Mouse (Mus musculus) heart, embryonic 12.5 days (tissue): Measurements from ENCODE around the gene Cd24a. TPM values are rescaled to one million over a fixed set of nuclear protein-coding genes. Genes with fewer than 3 reads are reported as not detected.

Experiments used
- ATAC-seq: fragments of 200-750 bp; cut with Nextera tagmentation; 2 replicates; pipeline ENCODE4 v1.8.0; 2017; ENCODE audit warnings: moderate TSS enrichment, moderate library complexity; ENCODE audit not compliant: insufficient number of reproducible peaks, low FRiP score
- H3K27ac ChIP-seq: fragments of 300-500 bp; sonication (generic); 2 replicates; pipeline ENCODE4 v1.5.1; 2016; ENCODE audit warnings: mild to moderate bottlenecking, moderate library complexity; ENCODE audit not compliant: poor library complexity, severe bottlenecking
- H3K27me3 ChIP-seq: fragments of 300-500 bp; sonication (generic); replicated peaks from 2 replicates; pipeline ENCODE4 v1.6.1; 2016; ENCODE audit warnings: mild to moderate bottlenecking, moderate library complexity
- H3K36me3 ChIP-seq: fragments of 300-500 bp; sonication (generic); 2 replicates; pipeline ENCODE4 v1.6.1; 2016; ENCODE audit warnings: mild to moderate bottlenecking, moderate library complexity
- H3K4me1 ChIP-seq: fragments of 300-500 bp; sonication (generic); replicated peaks from 2 replicates; pipeline ENCODE4 v1.6.1; 2016; ENCODE audit warnings: mild to moderate bottlenecking
- H3K4me2 ChIP-seq: fragments of 300-500 bp; sonication (generic); 2 replicates; pipeline ENCODE4 v1.6.1; 2016; ENCODE audit warnings: mild to moderate bottlenecking, moderate library complexity
- H3K4me3 ChIP-seq: fragments of 300-500 bp; sonication (generic); 2 replicates; pipeline ENCODE4 v1.5.1; 2016; ENCODE audit warnings: mild to moderate bottlenecking
- H3K9ac ChIP-seq: fragments of 300-500 bp; sonication (generic); 2 replicates; pipeline ENCODE4 v1.6.1; 2016; ENCODE audit warnings: mild to moderate bottlenecking, moderate library complexity
- H3K9me3 ChIP-seq: fragments of 300-500 bp; sonication (generic); replicated peaks from 2 replicates; pipeline ENCODE4 v1.6.1; 2016; ENCODE audit warnings: mild to moderate bottlenecking, moderate library complexity
- WGBS: fragments of 180-500 bp; shearing (Covaris S2); methylation state at CpG from one replicate; pipeline ENCODE4 v1.1.7; 2016; 5-methylcytosine and 5-hydroxymethylcytosine counted together
- polyA plus RNA-seq: library from polyadenylated mRNA; unstranded; fragments of >200 nt; fragmentation: Nextera tagmentation; extraction: Ambion mirVana; gene quantifications from 2 replicates; pipeline ENCODE4 v1.2.1, GENCODE M21; 2016

Gene Cd24a
- polyA plus RNA-seq, 1 experiment from 2014 or later, result 89.2 TPM

GRCm38 (mm10) chr10:43559313-43559712 lies 18.8 kb upstream of the Cd24a start:
- no peaks in the 10 kb centered on the region for H3K9me3 ChIP-seq
- no peak overlapping the region for H3K9ac ChIP-seq
- no peak overlapping the region for H3K4me2 ChIP-seq
- no peak overlapping the region for H3K4me3 ChIP-seq
- ATAC-seq, result no peak
- no peaks in the 10 kb centered on the region for H3K4me1 ChIP-seq
- H3K36me3 ChIP-seq, result no peaks in the 10 kb centered on the region
- H3K27me3 ChIP-seq, result no peaks in the 10 kb centered on the region
- no peak overlapping the region for H3K27ac ChIP-seq
- WGBS, result 61% methylated on average over 11 of the region's 11 CpGs

GRCm38 (mm10) chr10:43560765-43561164 lies 17.3 kb upstream of the Cd24a start:
- no peak overlapping the region for H3K9ac ChIP-seq
- H3K4me1 ChIP-seq, result no peaks in the 10 kb centered on the region
- 27% methylated on average over 2 of the region's 2 CpGs for WGBS
- no peaks in the 10 kb centered on the region for H3K36me3 ChIP-seq
- H3K4me2 ChIP-seq, result no peak overlapping the region
- no peaks in the 10 kb centered on the region for H3K9me3 ChIP-seq
- no peak overlapping the region for H3K4me3 ChIP-seq
- no peak overlapping the region for H3K27ac ChIP-seq
- no peak for ATAC-seq
- H3K27me3 ChIP-seq, result no peaks in the 10 kb centered on the region

- Histone ChIP-seq H3K27me3 (no peaks in the 10 kb centered on the region), H3K36me3 (no peaks in the 10 kb centered on the region), H3K9me3 (no peaks in the 10 kb centered on the region), H3K4me1 (no peaks in the 10 kb centered on the region), H3K4me2 (no peak overlapping the region), H3K27ac (no peak overlapping the region), H3K9ac (no peak overlapping the region), H3K4me3 (no peak overlapping the region)
- no peak for ATAC-seq
- WGBS, result 83% methylated on average over 2 of the region's 2 CpGs
These were observed 16.8 kb upstream of the Cd24a start for GRCm38 (mm10) chr10:43561311-43561710.

GRCm38 (mm10) chr10:43574352-43574751 lies 3.7 kb upstream of the Cd24a start:
- Histone ChIP-seq H3K9ac (no peak overlapping the region), H3K4me1 (no peaks in the 10 kb centered on the region), H3K36me3 (no peaks in the 10 kb centered on the region), H3K27ac (no peak overlapping the region), H3K27me3 (no peaks in the 10 kb centered on the region), H3K9me3 (peaks cover 6% of the 10 kb centered on the region), H3K4me2 (no peak overlapping the region), H3K4me3 (no peak overlapping the region)
- no peak for ATAC-seq
- 62% methylated on average over 2 of the region's 2 CpGs for WGBS

GRCm38 (mm10) chr10:43574956-43575355 lies 3.1 kb upstream of the Cd24a start:
- no peak overlapping the region for H3K9ac ChIP-seq
- H3K27ac ChIP-seq, result no peak overlapping the region
- WGBS, result 3% methylated on average over 3 of the region's 3 CpGs
- H3K9me3 ChIP-seq, result peaks cover 6% of the 10 kb centered on the region
- no peaks in the 10 kb centered on the region for H3K27me3 ChIP-seq
- ATAC-seq, result no peak
- no peaks in the 10 kb centered on the region for H3K4me1 ChIP-seq
- H3K4me3 ChIP-seq, result no peak overlapping the region
- H3K36me3 ChIP-seq, result no peaks in the 10 kb centered on the region
- no peak overlapping the region for H3K4me2 ChIP-seq

- H3K4me3 ChIP-seq, result peak overlapping the region; percentile 38
- peaks cover under 1% of the 10 kb centered on the region; the same call in 1 of the 2 replicates for H3K36me3 ChIP-seq
- no peaks in the 10 kb centered on the region for H3K27me3 ChIP-seq
- H3K4me1 ChIP-seq, result no peaks in the 10 kb centered on the region; the same call in 1 of the 2 replicates
- peak overlapping the region; percentile 35 for H3K9ac ChIP-seq
- WGBS, result 22% methylated on average over 19 of the region's 19 CpGs
- H3K9me3 ChIP-seq, result no peaks in the 10 kb centered on the region
- no peak for ATAC-seq
- H3K4me2 ChIP-seq, result peak overlapping the region; percentile 94
- no peak overlapping the region for H3K27ac ChIP-seq
These were observed 636 bp upstream of the Cd24a start for GRCm38 (mm10) chr10:43577299-43577996.

- Histone ChIP-seq H3K4me1 (no peaks in the 10 kb centered on the region; the same call in 1 of the 2 replicates), H3K27me3 (no peaks in the 10 kb centered on the region), H3K36me3 (peaks cover 9% of the 10 kb centered on the region; the same call in 1 of the 2 replicates), H3K9me3 (no peaks in the 10 kb centered on the region), H3K4me3 (peak overlapping the region; percentile 61), H3K4me2 (peak overlapping the region; percentile 94), H3K27ac (peak overlapping the region; percentile 81), H3K9ac (peak overlapping the region; percentile 81)
- peak; percentile 58 for ATAC-seq
- under 1% methylated on average over 32 of the region's 32 CpGs for WGBS
These were observed 276 bp downstream of the Cd24a start for GRCm38 (mm10) chr10:43578366-43578753.

- Histone ChIP-seq H3K36me3 (peaks cover 9% of the 10 kb centered on the region; the same call in 1 of the 2 replicates), H3K9me3 (no peaks in the 10 kb centered on the region), H3K27me3 (no peaks in the 10 kb centered on the region), H3K4me3 (peak overlapping the region; percentile 61), H3K27ac (peak overlapping the region; percentile 81), H3K9ac (peak overlapping the region; percentile 81), H3K4me1 (no peaks in the 10 kb centered on the region; the same call in 1 of the 2 replicates), H3K4me2 (peak overlapping the region; percentile 94)
- WGBS, result under 1% methylated on average over 52 of the region's 65 CpGs
- peak; percentile 90 for ATAC-seq
These were observed 783 bp downstream of the Cd24a start for GRCm38 (mm10) chr10:43578754-43579380.

- Histone ChIP-seq H3K36me3 (peaks cover 14% of the 10 kb centered on the region; the same call in 1 of the 2 replicates), H3K9me3 (no peaks in the 10 kb centered on the region), H3K27me3 (no peaks in the 10 kb centered on the region), H3K9ac (peak overlapping the region; percentile 81), H3K4me3 (peak overlapping the region; percentile 61), H3K4me1 (no peaks in the 10 kb centered on the region; the same call in 1 of the 2 replicates), H3K4me2 (peak overlapping the region; percentile 94), H3K27ac (peak overlapping the region; percentile 81)
- peak; percentile 61 for ATAC-seq
- under 1% methylated on average over 49 of the region's 49 CpGs for WGBS
These were observed 1.5 kb downstream of the Cd24a start for GRCm38 (mm10) chr10:43579381-43580261.

- peak overlapping the region; percentile 94 for H3K4me2 ChIP-seq
These were observed 2.6 kb downstream of the Cd24a start for GRCm38 (mm10) chr10:43580649-43581078.

More at GRCm38 (mm10) chr10:43580649-43581078, 2.6 kb downstream of the Cd24a start:
- peaks cover 15% of the 10 kb centered on the region; the same call in 1 of the 2 replicates for H3K36me3 ChIP-seq
- H3K27ac ChIP-seq, result peak overlapping the region; percentile 58
- no peaks in the 10 kb centered on the region; the same call in 1 of the 2 replicates for H3K4me1 ChIP-seq
- peak overlapping the region; percentile 61 for H3K4me3 ChIP-seq
- H3K27me3 ChIP-seq, result no peaks in the 10 kb centered on the region
- peak overlapping the region; percentile 71 for H3K9ac ChIP-seq
- under 1% methylated on average over 15 of the region's 15 CpGs for WGBS
- no peaks in the 10 kb centered on the region for H3K9me3 ChIP-seq
- no peak for ATAC-seq
